Mouse (Mus musculus) CH12F3 (cell line): Measurements from ENCODE around the gene Tardbp.

Source experiments
- in situ Hi-C: fragments of 300-500 bp; cut with MboI; formaldehyde crosslinking; loops from 2 replicates; pipeline ENCODE4 v1.14.3; 2020; ENCODE audit warnings: low sequenced_read_pairs

Tardbp gene

GRCm38 (mm10) chr4:148626623-148627185 is at the start of gene Tardbp:
Gene Tardbp, minus strand, starts transcription at chr4:148627019.
- in situ Hi-C loops, result no loop called here

- in situ Hi-C loops, result no loop called here
Measured at GRCm38 (mm10) chr4:148676188-148676960, 49.6 kb upstream of the Tardbp start.

GRCm38 (mm10) chr4:148675043-148675442 is 48.2 kb upstream of the Tardbp start:
- in situ Hi-C loops, result no loop called here

- in situ Hi-C loops, result no loop called here
Measured at GRCm38 (mm10) chr4:148671230-148671947, 44.6 kb upstream of the Tardbp start.

- in situ Hi-C loops, result no loop called here
Measured at GRCm38 (mm10) chr4:148667006-148667755, 40.4 kb upstream of the Tardbp start.

- in situ Hi-C loops, result no loop called here
Measured at GRCm38 (mm10) chr4:148664021-148664420, 37.2 kb upstream of the Tardbp start.

- in situ Hi-C loops, result no loop called here
Measured at GRCm38 (mm10) chr4:148663326-148663725, 36.5 kb upstream of the Tardbp start.

GRCm38 (mm10) chr4:148662168-148662965 is 35.5 kb upstream of the Tardbp start:
- in situ Hi-C loops, result no loop called here

GRCm38 (mm10) chr4:148660174-148660573 is 33.4 kb upstream of the Tardbp start:
- in situ Hi-C loops, result no loop called here

- in situ Hi-C loops, result no loop called here
Measured at GRCm38 (mm10) chr4:148657776-148658175, 31.0 kb upstream of the Tardbp start.

GRCm38 (mm10) chr4:148656691-148657258 is 30.0 kb upstream of the Tardbp start:
- in situ Hi-C loops, result no loop called here

- in situ Hi-C loops, result no loop called here
Measured at GRCm38 (mm10) chr4:148654701-148655398, 28.0 kb upstream of the Tardbp start.

GRCm38 (mm10) chr4:148651045-148651444 is 24.2 kb upstream of the Tardbp start:
- in situ Hi-C loops, result no loop called here

- in situ Hi-C loops, result no loop called here
Measured at GRCm38 (mm10) chr4:148649309-148649708, 22.5 kb upstream of the Tardbp start.

GRCm38 (mm10) chr4:148646616-148647015 is 19.8 kb upstream of the Tardbp start:
- in situ Hi-C loops, result no loop called here

- in situ Hi-C loops, result no loop called here
Measured at GRCm38 (mm10) chr4:148644926-148645325, 18.1 kb upstream of the Tardbp start.

- in situ Hi-C loops, result no loop called here
Measured at GRCm38 (mm10) chr4:148644157-148644511, 17.3 kb upstream of the Tardbp start.

- in situ Hi-C loops, result no loop called here
Measured at GRCm38 (mm10) chr4:148643291-148644156, 16.7 kb upstream of the Tardbp start, which contains the start of gene Gm572. Gene Gm572, plus strand, starts transcription at chr4:148643317.
